Mouse (Mus musculus): Measurements from ENCODE around the gene Sept9. TPM values are rescaled to one million over a fixed set of nuclear protein-coding genes. Genes with fewer than 3 reads are reported as not detected.
"Not testable (repeated sequence)": the region's sequence is repeated elsewhere in the genome, so short reads cannot be mapped to it uniquely, and the experiment has no call there.

The Sept9 gene
- polyA plus RNA-seq, 1 experiment from 2014 or later, result 34.5 TPM

DNA sequence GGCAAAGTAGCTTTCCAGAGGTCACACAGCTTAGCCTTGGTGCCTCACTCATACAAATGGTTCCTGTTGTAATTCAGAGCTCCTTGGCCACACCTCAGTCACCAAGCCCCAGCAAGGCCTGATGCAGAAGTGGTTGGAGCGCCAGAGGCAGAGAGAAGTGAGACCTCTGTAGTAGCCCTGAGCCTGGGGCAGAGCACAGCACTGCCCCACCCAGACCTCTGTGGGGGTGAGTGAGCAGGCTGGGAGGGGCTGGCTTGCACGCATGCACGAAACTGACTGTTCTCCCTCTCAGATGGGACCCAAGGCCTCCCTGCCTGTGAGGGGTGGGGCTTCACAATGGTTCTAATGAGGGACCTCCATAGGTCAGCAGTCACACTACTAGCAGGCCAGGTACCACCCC lies 121.0 kb downstream of the Sept9 start:
- no peaks in the 10 kb centered on the region for H3K27me3 ChIP-seq (ENCODE audit: insufficient read depth, low read length)
- WGBS (ENCODE audit: insufficient replicate concordance), result 34% methylated on average over 3 of the region's 3 CpGs
- DNase-seq (peak; percentile 52), ATAC-seq (no peak; the same call in 1 of the 2 replicates)
- H3K4me2 ChIP-seq (ENCODE audit: low read depth, low read length), result peak overlapping the region; percentile 48; the same call in 1 of the 2 replicates
- peak overlapping the region; percentile 92 for H3K27ac ChIP-seq (ENCODE audit: low read depth)
- H3K4me1 ChIP-seq (ENCODE audit: insufficient read depth), result peaks cover 86% of the 10 kb centered on the region
- TF ChIP-seq EP300 (IDR thresholded peaks at IDR 0.05; ENCODE audit: low read depth), result no peak
- H3K9ac ChIP-seq (replicated peaks), result peak overlapping the region; percentile 18; the same call in 1 of the 2 replicates
- H3K9me3 ChIP-seq (ENCODE audit: low read length), result no peaks in the 10 kb centered on the region
- no peaks in the 10 kb centered on the region; the same call in 1 of the 2 replicates for H3K36me3 ChIP-seq (replicated peaks; ENCODE audit: insufficient read depth, low read length)
- H3K4me3 ChIP-seq (ENCODE audit: low read depth, low read length), result no peak overlapping the region

DNA sequence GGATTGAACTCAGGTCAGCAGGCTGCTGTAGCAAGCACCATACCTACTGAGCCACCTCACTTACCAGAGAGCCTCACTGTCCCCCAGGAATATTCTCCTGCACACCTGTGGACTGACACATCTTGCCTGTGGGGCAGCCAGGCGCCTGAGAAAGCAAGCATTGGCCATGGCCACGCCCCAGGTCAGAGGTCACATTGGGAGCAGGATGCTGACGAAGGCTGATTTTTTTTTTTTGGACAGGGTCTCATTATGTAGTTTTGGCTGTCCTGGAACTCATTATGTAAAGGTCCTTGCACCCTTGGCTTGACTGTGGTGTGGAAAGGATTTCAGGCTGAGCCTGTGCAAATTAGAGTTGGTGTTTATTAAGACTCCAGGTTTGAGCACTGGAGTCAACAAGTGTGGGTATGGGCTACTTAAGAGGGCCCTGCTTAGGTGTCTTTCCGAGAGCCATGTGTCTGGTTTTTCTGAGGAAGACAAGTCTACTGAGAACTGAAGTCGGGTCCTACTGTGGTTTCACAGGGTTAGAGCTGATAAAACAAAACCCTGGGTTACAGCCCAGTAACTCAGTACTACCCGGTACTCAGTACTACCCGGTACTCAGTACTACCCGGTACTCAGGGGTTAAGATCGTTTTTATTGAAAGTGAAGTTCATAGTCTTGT lies 122.0 kb downstream of the Sept9 start:
- Histone ChIP-seq H3K9ac (replicated peaks) (no peak overlapping the region), H3K27ac (ENCODE audit: low read depth) (no peak overlapping the region), H3K27me3 (ENCODE audit: insufficient read depth, low read length) (no peaks in the 10 kb centered on the region), H3K4me2 (ENCODE audit: low read depth, low read length) (no peak overlapping the region), H3K9me3 (ENCODE audit: low read length) (no peaks in the 10 kb centered on the region), H3K4me3 (ENCODE audit: low read depth, low read length) (no peak overlapping the region), H3K36me3 (replicated peaks; ENCODE audit: insufficient read depth, low read length) (no peaks in the 10 kb centered on the region; the same call in 1 of the 2 replicates), H3K4me1 (ENCODE audit: insufficient read depth) (peaks cover 93% of the 10 kb centered on the region)
- TF ChIP-seq CTCF (IDR thresholded peaks at IDR 0.05; ENCODE audit: low read depth), result no peak
- no peak for TF ChIP-seq EP300 (IDR thresholded peaks at IDR 0.05; ENCODE audit: low read depth)
- WGBS (ENCODE audit: insufficient replicate concordance), result 58% methylated on average over 9 of the region's 9 CpGs
- DNase-seq (no peak), ATAC-seq (no peak)

DNA sequence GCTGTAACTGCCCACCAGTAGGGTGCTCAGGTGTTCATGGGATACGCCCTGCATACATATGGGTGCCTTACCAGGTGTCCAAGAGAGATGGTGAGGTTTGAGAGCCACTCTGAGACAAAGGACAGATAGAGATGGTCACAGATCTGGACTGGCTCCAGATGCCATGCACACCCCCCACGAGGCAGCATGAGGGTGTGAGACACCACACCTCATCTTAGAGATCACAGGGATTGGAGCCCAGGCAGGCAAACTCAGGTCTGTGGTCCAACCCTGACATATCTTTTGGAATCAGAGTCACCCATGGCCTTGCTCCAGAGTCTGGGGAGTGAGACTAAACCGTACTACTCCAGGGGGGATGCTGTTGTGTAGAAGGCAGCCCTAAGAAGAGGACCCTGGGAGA lies 122.8 kb downstream of the Sept9 start:
- DNase-seq (no peak), ATAC-seq (no peak)
- no peak overlapping the region for H3K4me2 ChIP-seq (ENCODE audit: low read depth, low read length)
- H3K27ac ChIP-seq (ENCODE audit: low read depth), result no peak overlapping the region
- 63% methylated on average over 3 of the region's 3 CpGs for WGBS (ENCODE audit: insufficient replicate concordance)
- H3K4me1 ChIP-seq (ENCODE audit: insufficient read depth), result peaks cover 91% of the 10 kb centered on the region
- TF ChIP-seq CTCF (IDR thresholded peaks at IDR 0.05; ENCODE audit: low read depth), result no peak
- no peak for TF ChIP-seq EP300 (IDR thresholded peaks at IDR 0.05; ENCODE audit: low read depth)
- H3K9ac ChIP-seq (replicated peaks), result no peak overlapping the region
- no peaks in the 10 kb centered on the region for H3K9me3 ChIP-seq (ENCODE audit: low read length)
- no peak overlapping the region for H3K4me3 ChIP-seq (ENCODE audit: low read depth, low read length)
- H3K27me3 ChIP-seq (ENCODE audit: insufficient read depth, low read length), result no peaks in the 10 kb centered on the region
- no peaks in the 10 kb centered on the region; the same call in 1 of the 2 replicates for H3K36me3 ChIP-seq (replicated peaks; ENCODE audit: insufficient read depth, low read length)

DNA sequence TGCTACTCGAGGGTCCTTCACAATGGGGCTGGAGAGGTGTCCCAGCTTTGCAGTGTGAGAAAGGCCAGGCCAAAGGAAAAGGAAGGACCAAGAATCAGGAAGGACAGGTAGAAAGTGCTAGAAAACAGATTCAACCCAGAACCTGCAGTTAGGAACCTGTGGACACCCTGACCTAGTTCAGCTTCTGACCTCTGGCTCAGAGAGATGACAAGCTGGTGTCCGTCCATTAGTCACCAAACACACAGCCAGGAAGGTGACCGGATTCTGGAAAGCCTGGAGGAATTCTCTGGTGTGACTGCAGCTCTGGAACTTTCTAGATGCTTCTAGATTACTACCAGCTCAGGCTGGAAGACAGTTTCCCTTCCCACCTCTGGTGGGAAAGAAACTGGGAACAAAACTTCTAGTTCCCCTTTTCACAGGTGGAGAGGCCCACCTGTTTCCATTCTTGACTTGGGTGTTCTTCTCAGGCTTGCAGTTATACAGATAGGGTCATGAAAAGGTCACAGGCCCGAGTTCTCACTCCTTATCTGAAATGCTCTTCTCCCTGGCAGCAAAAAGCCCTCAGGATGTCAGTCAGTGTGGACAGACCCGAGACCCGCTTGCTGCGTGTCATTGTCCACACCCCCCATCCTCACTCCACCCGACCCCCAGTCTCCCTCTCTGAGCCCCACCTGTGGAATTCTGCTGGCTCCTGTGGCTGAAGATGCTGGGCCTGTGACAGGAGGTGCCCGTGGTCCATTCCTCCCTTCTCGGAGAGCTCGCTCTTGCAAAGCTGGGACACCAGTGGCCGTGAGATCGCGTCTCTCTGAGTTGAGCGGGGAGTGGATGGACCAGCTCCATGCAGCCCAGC lies 123.5 kb downstream of the Sept9 start:
- Histone ChIP-seq H3K4me1 (ENCODE audit: insufficient read depth) (peaks cover 90% of the 10 kb centered on the region), H3K27me3 (ENCODE audit: insufficient read depth, low read length) (no peaks in the 10 kb centered on the region), H3K27ac (ENCODE audit: low read depth) (no peak overlapping the region), H3K36me3 (replicated peaks; ENCODE audit: insufficient read depth, low read length) (no peaks in the 10 kb centered on the region; the same call in 1 of the 2 replicates), H3K4me2 (ENCODE audit: low read depth, low read length) (no peak overlapping the region), H3K9ac (replicated peaks) (no peak overlapping the region), H3K4me3 (ENCODE audit: low read depth, low read length) (no peak overlapping the region), H3K9me3 (ENCODE audit: low read length) (no peaks in the 10 kb centered on the region)
- WGBS (ENCODE audit: insufficient replicate concordance), result 67% methylated on average over 15 of the region's 15 CpGs
- DNase-seq (no peak), ATAC-seq (no peak)
- TF ChIP-seq CTCF (IDR thresholded peaks at IDR 0.05; ENCODE audit: low read depth), result no peak
- TF ChIP-seq EP300 (IDR thresholded peaks at IDR 0.05; ENCODE audit: low read depth), result no peak

DNA sequence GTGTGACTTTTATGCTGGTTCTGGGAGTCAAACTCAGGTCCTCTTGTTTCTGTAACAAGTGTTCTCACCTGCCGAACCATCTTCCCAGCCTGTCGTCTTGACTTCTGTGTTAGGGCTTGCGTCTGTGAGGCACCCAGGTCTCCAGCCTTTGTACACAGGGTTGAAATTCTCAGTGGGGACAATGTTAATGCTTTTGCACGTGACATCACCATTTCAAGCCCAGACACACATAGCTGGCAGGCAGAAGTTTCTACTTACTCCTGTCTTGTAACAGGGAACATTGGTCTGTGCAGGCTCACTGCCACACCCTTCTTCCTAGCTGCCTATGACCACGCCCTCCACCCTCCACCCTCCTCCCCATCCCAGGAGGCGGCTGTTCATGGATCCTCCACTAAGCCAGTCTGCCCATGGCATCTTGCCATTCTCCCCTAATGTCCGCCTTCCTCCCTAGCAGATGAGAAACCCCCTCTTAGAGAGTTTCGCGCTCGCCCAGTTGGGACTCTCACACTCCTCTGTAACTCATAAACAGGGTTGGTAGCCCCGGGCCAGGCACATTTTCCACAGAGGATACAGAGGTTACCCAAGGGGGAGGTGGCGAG lies 124.6 kb downstream of the Sept9 start:
- Histone ChIP-seq H3K9me3 (ENCODE audit: low read length) (no peaks in the 10 kb centered on the region), H3K4me3 (ENCODE audit: low read depth, low read length) (no peak overlapping the region), H3K4me2 (ENCODE audit: low read depth, low read length) (no peak overlapping the region), H3K9ac (replicated peaks) (no peak overlapping the region), H3K36me3 (replicated peaks; ENCODE audit: insufficient read depth, low read length) (no peaks in the 10 kb centered on the region; the same call in 1 of the 2 replicates), H3K27me3 (ENCODE audit: insufficient read depth, low read length) (no peaks in the 10 kb centered on the region), H3K27ac (ENCODE audit: low read depth) (no peak overlapping the region), H3K4me1 (ENCODE audit: insufficient read depth) (peaks cover 79% of the 10 kb centered on the region)
- DNase-seq (no peak), ATAC-seq (no peak)
- TF ChIP-seq CTCF (IDR thresholded peaks at IDR 0.05; ENCODE audit: low read depth), result no peak
- TF ChIP-seq EP300 (IDR thresholded peaks at IDR 0.05; ENCODE audit: low read depth), result no peak
- WGBS (ENCODE audit: insufficient replicate concordance), result 71% methylated on average over 12 of the region's 12 CpGs

DNA sequence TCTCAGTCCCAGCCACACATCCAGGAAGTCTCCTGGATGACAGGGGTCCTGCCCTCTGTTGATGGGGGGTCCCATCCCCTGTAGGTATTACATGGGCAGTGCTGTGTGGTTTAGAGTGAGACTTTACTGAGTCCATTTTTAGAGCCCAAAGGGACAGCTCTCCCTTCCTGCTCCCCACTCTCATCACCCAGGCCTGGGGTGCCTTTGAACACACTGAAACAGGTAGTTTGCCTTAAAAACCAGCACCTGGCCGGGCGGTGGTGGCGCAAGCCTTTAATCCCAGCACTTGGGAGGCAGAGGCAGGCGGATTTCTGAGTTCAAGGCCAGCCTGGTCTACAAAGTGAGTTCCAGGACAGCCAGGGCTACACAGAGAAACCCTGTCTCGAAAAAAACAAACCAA lies 125.3 kb downstream of the Sept9 start:
- 79% methylated on average over 4 of the region's 5 CpGs for WGBS (ENCODE audit: insufficient replicate concordance)
- peak overlapping the region; percentile 58; the same call in 1 of the 2 replicates for H3K27ac ChIP-seq (ENCODE audit: low read depth)
- not testable (repeated sequence) for H3K4me2 ChIP-seq (ENCODE audit: low read depth, low read length); H3K27me3 ChIP-seq (ENCODE audit: insufficient read depth, low read length); H3K9me3 ChIP-seq (ENCODE audit: low read length); H3K36me3 ChIP-seq (replicated peaks; ENCODE audit: insufficient read depth, low read length); DNase-seq; H3K9ac ChIP-seq (replicated peaks); H3K4me3 ChIP-seq (ENCODE audit: low read depth, low read length); ATAC-seq
- H3K4me1 ChIP-seq (ENCODE audit: insufficient read depth), result peaks cover 75% of the 10 kb centered on the region
